Mouse (Mus musculus) fat pad, adult 2 months (tissue): ENCODE results near the gene Guca1a.
"Not testable (repeated sequence)": the region's sequence is repeated elsewhere in the genome, so short reads cannot be mapped to it uniquely, and the experiment has no call there.

ENCODE experiments used
- DNase-seq: peaks from one replicate; pipeline ENCODE4 v3.0.0-alpha.2; 2011; ENCODE audit warnings: low read depth, low spot score; ENCODE audit errors: extremely low read depth

The Guca1a gene

GRCm38 (mm10) chr17:47420195-47420594 lies 19.8 kb upstream of the Guca1a start:
- DNase-seq, result no peak

GRCm38 (mm10) chr17:47409897-47410861 lies 9.8 kb upstream of the Guca1a start:
- not testable (repeated sequence) for DNase-seq

GRCm38 (mm10) chr17:47408558-47408898 lies 8.1 kb upstream of the Guca1a start:
- no peak for DNase-seq

- no peak for DNase-seq
Measured at GRCm38 (mm10) chr17:47407717-47408557, 7.6 kb upstream of the Guca1a start.

- no peak for DNase-seq
Measured at GRCm38 (mm10) chr17:47399091-47399490, 1.3 kb downstream of the Guca1a start.

GRCm38 (mm10) chr17:47395376-47395913 lies 4.9 kb downstream of the Guca1a start:
- no peak for DNase-seq

GRCm38 (mm10) chr17:47394223-47394869 lies 6.0 kb downstream of the Guca1a start:
- DNase-seq, result no peak

GRCm38 (mm10) chr17:47386649-47387048 lies 13.7 kb downstream of the Guca1a start:
- DNase-seq, result no peak

- no peak for DNase-seq
Measured at GRCm38 (mm10) chr17:47385145-47385544, 15.2 kb downstream of the Guca1a start, which contains the start of gene Guca1b. Gene Guca1b, plus strand, starts transcription at chr17:47385393.

GRCm38 (mm10) chr17:47384064-47384463 lies 16.3 kb downstream of the Guca1a start:
- no peak for DNase-seq

GRCm38 (mm10) chr17:47383266-47383665 lies 17.1 kb downstream of the Guca1a start:
- no peak for DNase-seq

- DNase-seq, result no peak
Measured at GRCm38 (mm10) chr17:47381917-47382316, 18.5 kb downstream of the Guca1a start.

GRCm38 (mm10) chr17:47378133-47378532 lies 22.3 kb downstream of the Guca1a start:
- DNase-seq, result no peak

- no peak for DNase-seq
Measured at GRCm38 (mm10) chr17:47376779-47377280, 23.6 kb downstream of the Guca1a start.

GRCm38 (mm10) chr17:47373991-47374390 lies 26.4 kb downstream of the Guca1a start:
- DNase-seq, result no peak

- DNase-seq, result no peak
Measured at GRCm38 (mm10) chr17:47371451-47371850, 28.9 kb downstream of the Guca1a start.

GRCm38 (mm10) chr17:47369087-47369443 lies 31.3 kb downstream of the Guca1a start:
- no peak for DNase-seq

- DNase-seq, result peak; percentile 11
Measured at GRCm38 (mm10) chr17:47368401-47369086, 31.8 kb downstream of the Guca1a start, which contains the start of gene Mrps10. Gene Mrps10, plus strand, starts transcription at chr17:47368887.

- no peak for DNase-seq
Measured at GRCm38 (mm10) chr17:47361343-47361742, 39.0 kb downstream of the Guca1a start.

GRCm38 (mm10) chr17:47359964-47360363 lies 40.4 kb downstream of the Guca1a start:
- DNase-seq, result no peak
